Comparison of ENCODE assay signal across 8 mouse cellular contexts in genomic region chr8:87199461-87200131, GRCm38 (mm10).
DNase-seq lines count a peak whose midpoint lies in the region; ATAC-seq and TF ChIP-seq lines count a peak whose summit lies in the region.

No protein-coding gene starts in this region.

- H3K9ac ChIP-seq in liver, embryonic 11.5 days (ENCODE audit: low read depth, low read length) = no peak overlapping the region
- no peak overlapping the region for H3K9ac ChIP-seq in embryonic facial prominence, embryonic 14.5 days (ENCODE audit: low read depth, low read length)
- no peak overlapping the region for H3K9ac ChIP-seq in hindbrain, postnatal 0 days (replicated peaks; ENCODE audit: low read length)
- no peak overlapping the region for H3K9ac ChIP-seq in neural tube, embryonic 14.5 days (replicated peaks; ENCODE audit: low read depth, low read length)

- H3K4me2 ChIP-seq in liver, embryonic 11.5 days = no peak overlapping the region
- peak overlapping the region; percentile 25 for H3K4me2 ChIP-seq in embryonic facial prominence, embryonic 14.5 days (ENCODE audit: low read depth, low read length)
- H3K4me2 ChIP-seq in hindbrain, postnatal 0 days (ENCODE audit: low read depth, low read length) = peak overlapping the region; percentile 14; the same call in 1 of the 2 replicates
- peak overlapping the region; percentile 12; the same call in 1 of the 2 replicates for H3K4me2 ChIP-seq in neural tube, embryonic 14.5 days (ENCODE audit: low read depth, low read length)

- H3K27me3 ChIP-seq in liver, embryonic 11.5 days (replicated peaks; ENCODE audit: control insufficient read depth, insufficient read depth, low read length) = no peaks in the 10 kb centered on the region
- no peaks in the 10 kb centered on the region for H3K27me3 ChIP-seq in embryonic facial prominence, embryonic 14.5 days (replicated peaks; ENCODE audit: control insufficient read depth, insufficient read depth, low read length)
- H3K27me3 ChIP-seq in hindbrain, postnatal 0 days (ENCODE audit: insufficient read depth, low read length) = no peaks in the 10 kb centered on the region
- H3K27me3 ChIP-seq in neural tube, embryonic 14.5 days (ENCODE audit: control insufficient read depth, insufficient read depth, low read length) = no peaks in the 10 kb centered on the region

- no peak overlapping the region for H3K27ac ChIP-seq in liver, embryonic 11.5 days (ENCODE audit: low read depth, low read length)
- no peak overlapping the region for H3K27ac ChIP-seq in embryonic facial prominence, embryonic 14.5 days (replicated peaks; ENCODE audit: low read depth, low read length)
- H3K27ac ChIP-seq in hindbrain, postnatal 0 days = peak overlapping the region; percentile 54; the same call in 1 of the 2 replicates
- no peak overlapping the region for H3K27ac ChIP-seq in neural tube, embryonic 14.5 days (ENCODE audit: low read depth, low read length)

- no peaks in the 10 kb centered on the region; the same call in 1 of the 2 replicates for H3K4me1 ChIP-seq in liver, embryonic 11.5 days (replicated peaks; ENCODE audit: control insufficient read depth, insufficient read depth, low read length)
- H3K4me1 ChIP-seq in embryonic facial prominence, embryonic 14.5 days (ENCODE audit: control insufficient read depth, insufficient read depth, low read length) = peaks cover 20% of the 10 kb centered on the region; the same call in 1 of the 2 replicates
- no peaks in the 10 kb centered on the region for H3K4me1 ChIP-seq in hindbrain, postnatal 0 days (ENCODE audit: insufficient read depth, low read length)
- H3K4me1 ChIP-seq in neural tube, embryonic 14.5 days (ENCODE audit: control insufficient read depth, insufficient read depth, low read length) = peaks cover 9% of the 10 kb centered on the region

- no peaks in the 10 kb centered on the region for H3K9me3 ChIP-seq in liver, embryonic 11.5 days (ENCODE audit: control insufficient read depth, low read length)
- no peaks in the 10 kb centered on the region for H3K9me3 ChIP-seq in embryonic facial prominence, embryonic 14.5 days (ENCODE audit: control insufficient read depth, low read length)
- H3K9me3 ChIP-seq in hindbrain, postnatal 0 days (ENCODE audit: low read length) = no peaks in the 10 kb centered on the region
- no peaks in the 10 kb centered on the region for H3K9me3 ChIP-seq in neural tube, embryonic 14.5 days (ENCODE audit: control insufficient read depth, low read length)

- ATAC-seq in liver, embryonic 11.5 days (replicated peaks; ENCODE audit: low FRiP score) = no peak
- ATAC-seq in embryonic facial prominence, embryonic 14.5 days (ENCODE audit: low read depth) = peak; percentile 84
- peak; percentile 72 for ATAC-seq in hindbrain, postnatal 0 days
- peak; percentile 46; the same call in 1 of the 2 replicates for ATAC-seq in neural tube, embryonic 14.5 days (ENCODE audit: low read depth)
- ATAC-seq in megakaryocyte-erythroid progenitor cell, adult 5-6 weeks (replicated peaks; ENCODE audit: low FRiP score, low TSS enrichment, poor library complexity, severe bottlenecking) = no peak
- no peak for ATAC-seq in monocyte, adult 5-6 weeks (replicated peaks; ENCODE audit: insufficient number of reproducible peaks, low FRiP score, low TSS enrichment, poor library complexity, severe bottlenecking)

- H3K36me3 ChIP-seq in liver, embryonic 11.5 days (ENCODE audit: control insufficient read depth, insufficient read depth, low read length) = no peaks in the 10 kb centered on the region
- no peaks in the 10 kb centered on the region for H3K36me3 ChIP-seq in embryonic facial prominence, embryonic 14.5 days (ENCODE audit: control insufficient read depth, insufficient read depth, low read length)
- no peaks in the 10 kb centered on the region for H3K36me3 ChIP-seq in hindbrain, postnatal 0 days (ENCODE audit: insufficient read depth, low read length)
- no peaks in the 10 kb centered on the region for H3K36me3 ChIP-seq in neural tube, embryonic 14.5 days (ENCODE audit: control insufficient read depth, insufficient read depth, low read length)

- WGBS in liver, embryonic 11.5 days = 10% methylated on average over 8 of the region's 8 CpGs
- 5% methylated on average over 8 of the region's 8 CpGs for WGBS in embryonic facial prominence, embryonic 14.5 days
- 6% methylated on average over 8 of the region's 8 CpGs for WGBS in hindbrain, postnatal 0 days
- 5% methylated on average over 8 of the region's 8 CpGs for WGBS in neural tube, embryonic 14.5 days

- no peak overlapping the region for H3K4me3 ChIP-seq in liver, embryonic 11.5 days (ENCODE audit: low read depth, low read length)
- H3K4me3 ChIP-seq in embryonic facial prominence, embryonic 14.5 days (ENCODE audit: low read depth, low read length) = no peak overlapping the region
- H3K4me3 ChIP-seq in hindbrain, postnatal 0 days (ENCODE audit: low read length) = no peak overlapping the region
- no peak overlapping the region for H3K4me3 ChIP-seq in neural tube, embryonic 14.5 days (ENCODE audit: low read depth, low read length)

- no peak for TF ChIP-seq CTCF in hindbrain, postnatal 0 days (IDR thresholded peaks at IDR 0.05; ENCODE audit: low read depth)

- peak; percentile 36 for DNase-seq in liver, embryonic 11.5 days (ENCODE audit: low spot score)
- no peak for DNase-seq in liver
- DNase-seq in embryonic facial prominence, embryonic 14.5 days (ENCODE audit: low spot score) = peak; percentile 71
- peak; percentile 53 for DNase-seq in hindbrain, postnatal 0 days (ENCODE audit: low spot score)
- no peak for DNase-seq in natural killer cell, adult 2 months (ENCODE audit: low spot score in 2 of 2)

Comparison
In these comparisons a context has a peak if more than half of its experiments do, and no peak if none do; other contexts are left out.
1. DNase-seq: peak in liver, embryonic 11.5 days (single experiment), embryonic facial prominence, embryonic 14.5 days (single experiment) and hindbrain, postnatal 0 days (single experiment); none in liver (single experiment) and natural killer cell, adult 2 months (0 of 2).
2. ATAC-seq: peak in embryonic facial prominence, embryonic 14.5 days (single experiment), hindbrain, postnatal 0 days (single experiment) and neural tube, embryonic 14.5 days (single experiment); none in liver, embryonic 11.5 days (single experiment), megakaryocyte-erythroid progenitor cell, adult 5-6 weeks (single experiment) and monocyte, adult 5-6 weeks (single experiment).